Mouse (Mus musculus) CD8-positive naive resting alpha-beta T cell, adult 57 days (primary cell): ENCODE data around the gene Olfr1395. TPM values are rescaled to one million over a fixed set of nuclear protein-coding genes. Genes with fewer than 3 reads are reported as not detected.

Source experiments
- total RNA-seq: library from RNA; stranded (reverse); gene quantifications from one replicate; pipeline ENCODE4 v1.2.4, GENCODE M21; 2023

Olfr1395 gene
- not detected for total RNA-seq

GRCm38 (mm10) chr11:49141974-49142373 is at the start of gene Olfr1395:
Gene Olfr1395, plus strand, starts transcription at chr11:49142274.

DNA sequence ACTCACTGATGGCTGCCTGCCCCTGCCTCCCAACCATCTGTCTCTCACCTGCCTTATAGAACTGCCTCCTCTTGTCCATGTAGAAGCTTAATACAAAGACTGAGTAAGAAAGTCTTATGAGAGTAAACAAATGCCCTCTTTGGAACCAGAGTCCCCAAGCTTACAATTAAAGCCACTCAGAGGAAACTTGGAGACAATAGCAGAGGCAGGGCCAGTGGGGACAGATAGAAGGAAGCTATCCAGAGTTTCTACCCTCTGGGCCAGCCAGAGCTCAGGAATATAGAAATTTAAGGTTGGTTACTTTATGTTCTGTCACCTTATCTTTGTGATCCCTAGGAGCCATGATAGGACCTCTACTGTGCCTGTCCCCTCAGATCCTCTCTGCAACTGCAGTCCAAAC is 27.3 kb upstream of the Olfr1395 start, which contains the start of gene Olfr1396:
Gene Olfr1396, minus strand, starts transcription at position 101 of the 400 bp plus-strand sequence.

DNA sequence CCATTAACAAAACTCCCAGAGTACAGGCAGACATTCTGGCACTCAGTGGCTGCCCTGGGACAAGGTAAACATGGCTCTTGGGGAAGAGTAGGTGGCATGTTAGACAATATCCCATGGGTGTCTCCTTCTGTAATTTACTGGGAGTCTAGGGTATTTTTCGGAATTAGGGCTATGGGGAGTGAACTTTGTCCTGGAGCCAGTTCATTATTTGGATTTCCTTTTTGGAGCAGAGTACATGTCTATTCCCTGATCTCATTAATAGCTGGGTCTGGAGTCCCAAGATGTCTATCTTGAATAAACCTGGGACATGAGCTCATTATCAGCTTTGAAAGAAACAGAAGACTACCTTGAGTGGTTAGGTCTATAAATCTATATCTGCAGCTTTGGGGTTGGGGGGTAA is 12.0 kb downstream of the Olfr1395 start, which contains the start of gene Olfr1394:
Gene Olfr1394, plus strand, starts transcription at position 301 of the 400 bp plus-strand sequence.

DNA sequence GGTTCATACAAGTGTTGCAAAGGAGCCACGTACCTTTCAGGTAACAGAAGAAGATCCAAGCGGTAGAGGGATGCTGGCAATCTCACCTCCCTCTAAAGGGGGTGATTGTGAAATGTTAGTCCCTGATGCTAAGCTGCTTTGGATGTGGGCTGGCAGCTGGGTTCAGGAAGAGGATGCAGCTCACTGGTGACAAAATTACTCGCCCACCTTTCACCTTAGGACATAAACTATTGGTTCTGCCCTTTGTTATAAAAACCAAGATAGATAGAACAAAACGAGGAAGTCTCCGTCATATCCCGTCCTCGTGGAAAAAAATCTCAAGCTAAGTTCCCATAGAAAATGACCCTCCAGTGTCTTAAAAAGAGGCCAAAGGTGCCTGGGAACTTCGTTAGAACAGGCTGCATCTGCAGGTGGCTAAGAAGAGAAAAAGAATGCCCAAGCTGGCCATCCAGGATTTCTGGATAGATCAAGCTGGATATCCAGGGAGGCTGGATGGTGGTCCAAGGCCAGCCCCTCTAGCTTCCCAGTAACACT is 44.9 kb downstream of the Olfr1395 start, which contains the start of gene Btnl9:
Gene Btnl9, minus strand, starts transcription at position 205 of the 534 bp plus-strand sequence.

Other genes starting within 250 kb of the Olfr1395 start
- gene Gm5431, start 240.1 kb upstream of the Olfr1395 start, total RNA-seq: 17.5 TPM
- gene Psme2b, start 196.1 kb upstream of the Olfr1395 start, total RNA-seq: 32.2 TPM
- 1.0 TPM for gene Olfr56, start 163.4 kb upstream of the Olfr1395 start, total RNA-seq
- gene 9930111J21Rik1, start 162.9 kb upstream of the Olfr1395 start, total RNA-seq: 63.7 TPM
- gene Gm12185, start 150.0 kb upstream of the Olfr1395 start, total RNA-seq: 50.9 TPM
- 115 TPM for gene Tgtp1, start 148.1 kb upstream of the Olfr1395 start, total RNA-seq
- 77.4 TPM for gene 9930111J21Rik2, start 91.0 kb upstream of the Olfr1395 start, total RNA-seq
- gene Tgtp2, start 78.1 kb upstream of the Olfr1395 start, total RNA-seq: 86.7 TPM
- gene Ifi47, start 65.7 kb upstream of the Olfr1395 start, total RNA-seq: 138 TPM
- gene Olfr1396, start 27.4 kb upstream of the Olfr1395 start, total RNA-seq: not detected
- gene Olfr1394, start 12.1 kb downstream of the Olfr1395 start, total RNA-seq: not detected
- gene Btnl9, start 44.9 kb downstream of the Olfr1395 start, total RNA-seq: not detected
- 85.6 TPM for gene Zfp62, start 61.0 kb downstream of the Olfr1395 start, total RNA-seq
- gene Mgat1, start 101.9 kb downstream of the Olfr1395 start, total RNA-seq: 45.5 TPM
- not detected for gene Olfr1393, start 136.0 kb downstream of the Olfr1395 start, total RNA-seq
- gene Olfr1392, start 143.0 kb downstream of the Olfr1395 start, total RNA-seq: not detected
- gene Olfr10, start 162.5 kb downstream of the Olfr1395 start, total RNA-seq: not detected
- gene Olfr1391, start 180.5 kb downstream of the Olfr1395 start, total RNA-seq: not detected
- not detected for gene Olfr1390, start 192.9 kb downstream of the Olfr1395 start, total RNA-seq